Mouse (Mus musculus): Measurements from ENCODE around the gene Erbb4. TPM values are rescaled to one million over a fixed set of nuclear protein-coding genes. Genes with fewer than 3 reads are reported as not detected.

Erbb4 gene
- polyA plus RNA-seq, 1 experiment from 2014 or later = 13.8 TPM

GRCm38 (mm10) chr1:68892041-68892440, 215.8 kb downstream of the Erbb4 start:
- Histone ChIP-seq H3K27me3 (ENCODE audit: control insufficient read depth, insufficient read depth, low read length) (no peaks in the 10 kb centered on the region), H3K27ac (replicated peaks in 1 of 2; ENCODE audit: control insufficient read depth in 1 of 2, insufficient read depth in 1 of 2, low read depth in 2 of 2, low read length in 2 of 2) (no peak overlapping the region), H3K4me1 (ENCODE audit: control insufficient read depth in 2 of 2, insufficient read depth in 2 of 2, low read length in 2 of 2) (no peaks in the 10 kb centered on the region), H3K9ac (ENCODE audit: low read length) (no peak overlapping the region), H3K4me3 (ENCODE audit: control insufficient read depth in 1 of 2, insufficient read depth in 1 of 2, low read depth in 1 of 2, low read length in 2 of 2) (no peak overlapping the region), H3K4me2 (ENCODE audit: low read length) (no peak overlapping the region), H3K9me3 (ENCODE audit: control insufficient read depth, low read length) (no peaks in the 10 kb centered on the region), H3K36me3 (ENCODE audit: control insufficient read depth, insufficient read depth, low read length) (no peaks in the 10 kb centered on the region)
- 84% methylated on average over 2 of the region's 2 CpGs for WGBS
- ATAC-seq (ENCODE audit: insufficient number of reproducible peaks, insufficient read depth, low FRiP score, low read depth) = no peak

DNA sequence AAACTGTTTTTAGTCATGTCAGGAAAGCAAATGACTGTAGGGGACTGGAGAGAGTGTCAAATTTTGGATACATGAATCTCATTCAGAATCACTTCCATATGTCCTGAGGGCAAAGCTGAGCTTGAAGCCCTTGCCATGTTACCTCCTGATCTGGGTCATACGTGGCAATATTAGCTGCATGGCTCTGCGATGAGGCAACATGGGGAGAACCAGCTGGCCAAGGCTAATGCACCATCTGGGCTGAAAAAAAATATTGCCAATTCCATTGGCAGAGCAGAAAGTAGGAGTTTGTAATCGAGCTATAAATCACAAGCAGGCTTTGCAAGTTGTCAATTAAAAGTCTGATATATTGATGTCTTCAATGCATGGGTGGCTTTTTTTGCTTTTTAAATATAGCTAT, 221.0 kb downstream of the Erbb4 start:
- Histone ChIP-seq H3K9me3 (ENCODE audit: control insufficient read depth, low read length) (no peaks in the 10 kb centered on the region), H3K4me2 (ENCODE audit: low read length) (no peak overlapping the region), H3K27me3 (ENCODE audit: control insufficient read depth, insufficient read depth, low read length) (no peaks in the 10 kb centered on the region), H3K4me1 (ENCODE audit: control insufficient read depth in 2 of 2, insufficient read depth in 2 of 2, low read length in 2 of 2) (no peaks in the 10 kb centered on the region), H3K9ac (ENCODE audit: low read length) (no peak overlapping the region), H3K27ac (replicated peaks in 1 of 2; ENCODE audit: control insufficient read depth in 1 of 2, insufficient read depth in 1 of 2, low read depth in 2 of 2, low read length in 2 of 2) (no peak overlapping the region), H3K4me3 (ENCODE audit: control insufficient read depth in 1 of 2, insufficient read depth in 1 of 2, low read depth in 1 of 2, low read length in 2 of 2) (no peak overlapping the region), H3K36me3 (ENCODE audit: control insufficient read depth, insufficient read depth, low read length) (no peaks in the 10 kb centered on the region)
- no peak for ATAC-seq (ENCODE audit: insufficient number of reproducible peaks, insufficient read depth, low FRiP score, low read depth)
- 86% methylated on average over 3 of the region's 3 CpGs for WGBS

GRCm38 (mm10) chr1:68874954-68875353, 232.9 kb downstream of the Erbb4 start:
- ATAC-seq (ENCODE audit: insufficient number of reproducible peaks, insufficient read depth, low FRiP score, low read depth) = no peak
- H3K9ac ChIP-seq (ENCODE audit: low read length) = no peak overlapping the region
- no peaks in the 10 kb centered on the region for H3K9me3 ChIP-seq (ENCODE audit: control insufficient read depth, low read length)
- no peak overlapping the region for H3K4me2 ChIP-seq (ENCODE audit: low read length)
- no peaks in the 10 kb centered on the region for H3K27me3 ChIP-seq (ENCODE audit: control insufficient read depth, insufficient read depth, low read length)
- H3K4me1 ChIP-seq (ENCODE audit: control insufficient read depth in 2 of 2, insufficient read depth in 2 of 2, low read length in 2 of 2) = no peaks in the 10 kb centered on the region
- WGBS = 84% methylated on average over 8 of the region's 8 CpGs
- no peaks in the 10 kb centered on the region for H3K36me3 ChIP-seq (ENCODE audit: control insufficient read depth, insufficient read depth, low read length)
- H3K4me3 ChIP-seq (ENCODE audit: control insufficient read depth in 1 of 2, insufficient read depth in 1 of 2, low read depth in 1 of 2, low read length in 2 of 2) = no peak overlapping the region
- no peak overlapping the region for H3K27ac ChIP-seq (replicated peaks in 1 of 2; ENCODE audit: control insufficient read depth in 1 of 2, insufficient read depth in 1 of 2, low read depth in 2 of 2, low read length in 2 of 2)

- Histone ChIP-seq H3K36me3 (ENCODE audit: control insufficient read depth, insufficient read depth, low read length) (no peaks in the 10 kb centered on the region), H3K4me2 (ENCODE audit: low read length) (no peak overlapping the region), H3K27ac (replicated peaks in 1 of 2; ENCODE audit: control insufficient read depth in 1 of 2, insufficient read depth in 1 of 2, low read depth in 2 of 2, low read length in 2 of 2) (no peak overlapping the region), H3K4me3 (ENCODE audit: control insufficient read depth in 1 of 2, insufficient read depth in 1 of 2, low read depth in 1 of 2, low read length in 2 of 2) (no peak overlapping the region), H3K9ac (ENCODE audit: low read length) (no peak overlapping the region), H3K27me3 (ENCODE audit: control insufficient read depth, insufficient read depth, low read length) (no peaks in the 10 kb centered on the region), H3K9me3 (ENCODE audit: control insufficient read depth, low read length) (no peaks in the 10 kb centered on the region), H3K4me1 (ENCODE audit: control insufficient read depth in 2 of 2, insufficient read depth in 2 of 2, low read length in 2 of 2) (no peaks in the 10 kb centered on the region)
- WGBS = 88% methylated on average over 1 of the region's 1 CpGs
- ATAC-seq (ENCODE audit: insufficient number of reproducible peaks, insufficient read depth, low FRiP score, low read depth) = no peak
These were observed 234.2 kb downstream of the Erbb4 start for GRCm38 (mm10) chr1:68873635-68874020.

- no peak for ATAC-seq (ENCODE audit: insufficient number of reproducible peaks, insufficient read depth, low FRiP score, low read depth)
These were observed 234.8 kb downstream of the Erbb4 start for GRCm38 (mm10) chr1:68872976-68873634.

GRCm38 (mm10) chr1:68860341-68860740, 247.5 kb downstream of the Erbb4 start:
- 89% methylated on average over 2 of the region's 2 CpGs for WGBS
- H3K9me3 ChIP-seq (ENCODE audit: control insufficient read depth, low read length) = no peaks in the 10 kb centered on the region

More at GRCm38 (mm10) chr1:68872976-68873634, 234.8 kb downstream of the Erbb4 start:
- no peaks in the 10 kb centered on the region for H3K9me3 ChIP-seq (ENCODE audit: control insufficient read depth, low read length)
- no peaks in the 10 kb centered on the region for H3K27me3 ChIP-seq (ENCODE audit: control insufficient read depth, insufficient read depth, low read length)
- H3K9ac ChIP-seq (ENCODE audit: low read length) = no peak overlapping the region
- H3K4me1 ChIP-seq (ENCODE audit: control insufficient read depth in 2 of 2, insufficient read depth in 2 of 2, low read length in 2 of 2) = no peaks in the 10 kb centered on the region
- H3K27ac ChIP-seq (replicated peaks in 1 of 2; ENCODE audit: control insufficient read depth in 1 of 2, insufficient read depth in 1 of 2, low read depth in 2 of 2, low read length in 2 of 2) = no peak overlapping the region
- no peak overlapping the region for H3K4me3 ChIP-seq (ENCODE audit: control insufficient read depth in 1 of 2, insufficient read depth in 1 of 2, low read depth in 1 of 2, low read length in 2 of 2)
- no peak overlapping the region for H3K4me2 ChIP-seq (ENCODE audit: low read length)
- 83% methylated on average over 2 of the region's 2 CpGs for WGBS
- H3K36me3 ChIP-seq (ENCODE audit: control insufficient read depth, insufficient read depth, low read length) = no peaks in the 10 kb centered on the region

GRCm38 (mm10) chr1:68859480-68859879, 248.4 kb downstream of the Erbb4 start:
- no peaks in the 10 kb centered on the region for H3K27me3 ChIP-seq (ENCODE audit: control insufficient read depth, insufficient read depth, low read length)
- H3K9me3 ChIP-seq (ENCODE audit: control insufficient read depth, low read length) = no peaks in the 10 kb centered on the region
- WGBS = 92% methylated on average over 4 of the region's 4 CpGs
- H3K9ac ChIP-seq (ENCODE audit: low read length) = no peak overlapping the region
- ATAC-seq (ENCODE audit: insufficient number of reproducible peaks, insufficient read depth, low FRiP score, low read depth) = no peak
- H3K4me3 ChIP-seq (ENCODE audit: control insufficient read depth in 1 of 2, insufficient read depth in 1 of 2, low read depth in 1 of 2, low read length in 2 of 2) = no peak overlapping the region
- no peaks in the 10 kb centered on the region for H3K4me1 ChIP-seq (ENCODE audit: control insufficient read depth in 2 of 2, insufficient read depth in 2 of 2, low read length in 2 of 2)
- H3K4me2 ChIP-seq (ENCODE audit: low read length) = no peak overlapping the region
- no peaks in the 10 kb centered on the region for H3K36me3 ChIP-seq (ENCODE audit: control insufficient read depth, insufficient read depth, low read length)
- H3K27ac ChIP-seq (replicated peaks in 1 of 2; ENCODE audit: control insufficient read depth in 1 of 2, insufficient read depth in 1 of 2, low read depth in 2 of 2, low read length in 2 of 2) = no peak overlapping the region

More at GRCm38 (mm10) chr1:68860341-68860740, 247.5 kb downstream of the Erbb4 start:
- H3K27ac ChIP-seq (replicated peaks in 1 of 2; ENCODE audit: control insufficient read depth in 1 of 2, insufficient read depth in 1 of 2, low read depth in 2 of 2, low read length in 2 of 2) = no peak overlapping the region
- no peak overlapping the region for H3K9ac ChIP-seq (ENCODE audit: low read length)
- ATAC-seq (ENCODE audit: insufficient number of reproducible peaks, insufficient read depth, low FRiP score, low read depth) = no peak
- no peaks in the 10 kb centered on the region for H3K27me3 ChIP-seq (ENCODE audit: control insufficient read depth, insufficient read depth, low read length)
- H3K4me3 ChIP-seq (ENCODE audit: control insufficient read depth in 1 of 2, insufficient read depth in 1 of 2, low read depth in 1 of 2, low read length in 2 of 2) = no peak overlapping the region
- H3K36me3 ChIP-seq (ENCODE audit: control insufficient read depth, insufficient read depth, low read length) = no peaks in the 10 kb centered on the region
- H3K4me1 ChIP-seq (ENCODE audit: control insufficient read depth in 2 of 2, insufficient read depth in 2 of 2, low read length in 2 of 2) = 0 out of 4 replicates have a peak, but pooled peaks cover 0 to 3% of the 10 kb centered on the region in 2 experiments
- no peak overlapping the region for H3K4me2 ChIP-seq (ENCODE audit: low read length)

- H3K4me3 ChIP-seq (ENCODE audit: control insufficient read depth in 1 of 2, insufficient read depth in 1 of 2, low read depth in 1 of 2, low read length in 2 of 2) = no peak overlapping the region
- no peaks in the 10 kb centered on the region for H3K27me3 ChIP-seq (ENCODE audit: control insufficient read depth, insufficient read depth, low read length)
- no peak overlapping the region for H3K9ac ChIP-seq (ENCODE audit: low read length)
- H3K4me1 ChIP-seq (ENCODE audit: control insufficient read depth in 2 of 2, insufficient read depth in 2 of 2, low read length in 2 of 2) = 0 out of 4 replicates have a peak, but pooled peaks cover 0 to 3% of the 10 kb centered on the region in 2 experiments
- H3K4me2 ChIP-seq (ENCODE audit: low read length) = no peak overlapping the region
- no peak overlapping the region for H3K27ac ChIP-seq (replicated peaks in 1 of 2; ENCODE audit: control insufficient read depth in 1 of 2, insufficient read depth in 1 of 2, low read depth in 2 of 2, low read length in 2 of 2)
- H3K36me3 ChIP-seq (ENCODE audit: control insufficient read depth, insufficient read depth, low read length) = no peaks in the 10 kb centered on the region
- no peaks in the 10 kb centered on the region for H3K9me3 ChIP-seq (ENCODE audit: control insufficient read depth, low read length)
- no peak for ATAC-seq (ENCODE audit: insufficient number of reproducible peaks, insufficient read depth, low FRiP score, low read depth)
- whole genome bisulfite sequencing = 59% methylated on average over 4 of the region's 4 CpGs
These were observed 268.5 kb downstream of the Erbb4 start for GRCm38 (mm10) chr1:68839352-68839751.

All from heart, embryonic 14.5 days (tissue).